Mouse (Mus musculus) forebrain, postnatal 0 days (tissue): Measurements from ENCODE around the gene Pax7. TPM values are rescaled to one million over a fixed set of nuclear protein-coding genes. Genes with fewer than 3 reads are reported as not detected.

Source experiments
- ATAC-seq: fragments of 200-750 bp; cut with Nextera tagmentation; 2 replicates; pipeline ENCODE4 v1.8.0; 2017; ENCODE audit warnings: mild to moderate bottlenecking, moderate library complexity
- DNase-seq: peaks from one replicate; pipeline ENCODE4 v3.0.0-alpha.2; 2015
- H3K27ac ChIP-seq: fragments of 300-500 bp; sonication (generic); 2 replicates; pipeline ENCODE4 v1.5.1; 2014; ENCODE audit warnings: low read depth, mild to moderate bottlenecking, antibody characterized with exemption, low read length, moderate library complexity, mixed read lengths
- H3K27me3 ChIP-seq: fragments of 300-500 bp; sonication (generic); 2 replicates; pipeline ENCODE4 v1.6.1; 2014; ENCODE audit warnings: mild to moderate bottlenecking, low read length, mixed read lengths; ENCODE audit not compliant: insufficient read depth
- H3K36me3 ChIP-seq: fragments of 300-500 bp; sonication (generic); 2 replicates; pipeline ENCODE4 v1.6.1; 2014; ENCODE audit warnings: mild to moderate bottlenecking, moderate library complexity; ENCODE audit not compliant: insufficient read depth
- H3K4me1 ChIP-seq: fragments of 300-500 bp; sonication (generic); 2 replicates; pipeline ENCODE4 v1.6.1; 2014; ENCODE audit warnings: antibody characterized with exemption; ENCODE audit not compliant: insufficient read depth
- H3K4me2 ChIP-seq: fragments of 300-500 bp; sonication (generic); 2 replicates; pipeline ENCODE4 v1.6.1; 2014; ENCODE audit warnings: low read depth, mild to moderate bottlenecking, moderate library complexity
- H3K4me3 ChIP-seq: fragments of 300-500 bp; sonication (generic); 2 replicates; pipeline ENCODE4 v1.5.1; 2014; ENCODE audit warnings: low read depth, low read length, mixed read lengths
- H3K9ac ChIP-seq: fragments of 300-500 bp; sonication (generic); 2 replicates; pipeline ENCODE4 v1.6.1; 2014; ENCODE audit warnings: mild to moderate bottlenecking
- H3K9me3 ChIP-seq: fragments of 300-500 bp; sonication (generic); 2 replicates; pipeline ENCODE4 v1.6.1; 2016; ENCODE audit warnings: low read length
- CTCF ChIP-seq: sonication (generic); IDR thresholded peaks from 2 replicates; pipeline ENCODE4 v1.5.1; 2016; ENCODE audit warnings: antibody characterized with exemption, control low read depth, low read depth
- WGBS: fragments of 180-500 bp; shearing (Covaris S2); extraction: QIAGEN DNeasy Blood & Tissue Kit; methylation state at CpG from one replicate; pipeline ENCODE4 v1.1.7; 2014; 5-methylcytosine and 5-hydroxymethylcytosine counted together
- polyA plus RNA-seq: library from polyadenylated mRNA; unstranded; fragments of >200 nt; fragmentation: Nextera tagmentation; extraction: Ambion mirVana; gene quantifications from 2 replicates; pipeline ENCODE4 v1.2.1, GENCODE M21; 2015
- total RNA-seq: library from RNA; depleted of rRNA; stranded (reverse); fragments of >200 nt; gene quantifications from 2 replicates; pipeline ENCODE4 v1.2.3, GENCODE M21; 2014; rRNA removed

Pax7 gene
- 0.05 and 0.31 TPM in 2 replicates for total RNA-seq
- polyA plus RNA-seq, result not detected in 2 replicates

DNA sequence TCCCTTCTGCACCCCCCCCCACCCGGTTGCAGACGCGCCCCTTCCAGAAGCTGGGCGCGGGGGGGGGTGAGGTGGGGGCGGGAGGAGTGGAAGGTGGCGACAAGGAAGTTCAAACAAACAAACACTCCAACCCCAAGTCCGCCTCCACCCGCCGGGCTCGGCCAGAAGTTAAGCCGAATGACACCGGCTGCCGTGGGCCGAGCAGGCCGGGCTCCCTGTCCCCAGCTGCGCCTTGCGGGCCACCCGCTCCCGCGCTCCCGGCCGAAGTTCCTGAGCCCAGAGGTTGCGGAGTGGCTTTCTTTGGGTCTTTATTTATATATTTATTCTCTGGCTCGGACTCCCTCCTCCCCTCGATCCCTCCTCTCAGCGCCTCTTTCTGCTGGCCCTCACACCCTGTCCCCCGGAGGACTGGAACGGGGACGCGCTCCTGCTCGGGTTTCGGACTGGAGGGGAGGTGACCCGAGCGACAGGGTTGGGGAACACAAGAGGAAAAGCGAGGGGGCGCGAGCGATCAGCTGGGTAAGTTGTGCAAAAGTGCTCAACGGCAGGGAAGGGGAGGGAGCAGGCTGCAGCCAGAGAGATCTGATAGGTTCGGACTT, at the start of gene Pax7:
TSS of gene Pax7 (minus strand) at position 493 of the 599 bp plus-strand sequence.
- H3K9me3 ChIP-seq, result no peaks in the 10 kb centered on the region
- DNase-seq (no peak), ATAC-seq (no peak)
- no peaks in the 10 kb centered on the region for H3K36me3 ChIP-seq
- no peak within 1 kb of the TSS for H3K4me3 ChIP-seq
- no peak within 1 kb of the TSS for H3K4me2 ChIP-seq
- WGBS, result 0% methylated on average over 39 of the region's 41 CpGs
- H3K9ac ChIP-seq, result no peak within 1 kb of the TSS
- no peak within 1 kb of the TSS for H3K27ac ChIP-seq
- TF ChIP-seq CTCF, result no peak
- no peaks in the 10 kb centered on the region for H3K4me1 ChIP-seq
- H3K27me3 ChIP-seq, result peaks cover 89% of the 10 kb centered on the region

- Histone ChIP-seq H3K4me1 (no peaks in the 10 kb centered on the region), H3K27ac (no peak overlapping the region), H3K4me3 (no peak overlapping the region), H3K4me2 (no peak overlapping the region), H3K9me3 (no peaks in the 10 kb centered on the region), H3K36me3 (no peaks in the 10 kb centered on the region), H3K27me3 (no peaks in the 10 kb centered on the region), H3K9ac (no peak overlapping the region)
- TF ChIP-seq CTCF, result no peak
- DNase-seq, result no peak
- ATAC-seq, result no peak
Observed at GRCm38 (mm10) chr4:139881796-139882195, 48.5 kb upstream of the Pax7 start.

DNA sequence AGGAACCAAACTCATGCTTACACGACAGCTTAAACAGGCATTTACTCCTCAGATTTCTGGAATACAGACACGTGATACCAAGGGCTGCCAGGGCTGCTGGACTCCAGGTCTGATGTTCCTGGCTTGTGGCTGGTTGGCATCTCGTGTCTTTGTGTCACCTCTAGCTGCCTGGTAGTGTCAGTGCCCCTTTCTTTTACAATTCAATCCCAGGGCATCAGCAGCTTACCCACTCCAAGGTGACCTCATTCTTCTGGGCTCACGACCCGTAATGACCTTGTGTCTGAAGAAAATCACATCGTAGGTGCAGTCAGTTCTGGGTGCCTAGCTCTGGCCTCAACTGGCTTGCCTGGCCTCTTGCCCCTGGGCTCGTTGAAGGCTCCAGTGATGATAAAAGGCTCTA, 46.0 kb upstream of the Pax7 start:
- H3K9ac ChIP-seq, result no peak overlapping the region
- no peak for ATAC-seq
- H3K9me3 ChIP-seq, result no peaks in the 10 kb centered on the region
- WGBS, result 73% methylated on average over 7 of the region's 7 CpGs
- no peak overlapping the region for H3K27ac ChIP-seq
- no peak for TF ChIP-seq CTCF
- H3K4me1 ChIP-seq, result no peaks in the 10 kb centered on the region
- H3K27me3 ChIP-seq, result no peaks in the 10 kb centered on the region
- DNase-seq, result no peak
- no peak overlapping the region for H3K4me3 ChIP-seq
- H3K4me2 ChIP-seq, result no peak overlapping the region
- no peaks in the 10 kb centered on the region for H3K36me3 ChIP-seq

GRCm38 (mm10) chr4:139878443-139878842, 45.1 kb upstream of the Pax7 start:
- Histone ChIP-seq H3K27ac (no peak overlapping the region), H3K9me3 (no peaks in the 10 kb centered on the region), H3K4me1 (no peaks in the 10 kb centered on the region), H3K27me3 (no peaks in the 10 kb centered on the region), H3K4me3 (no peak overlapping the region), H3K36me3 (no peaks in the 10 kb centered on the region), H3K9ac (no peak overlapping the region), H3K4me2 (no peak overlapping the region)
- ATAC-seq (peak; percentile 54; the same call in 1 of the 2 replicates), DNase-seq (peak; percentile 68)
- TF ChIP-seq CTCF, result peak; percentile 81
- WGBS, result 64% methylated on average over 4 of the region's 4 CpGs

DNA sequence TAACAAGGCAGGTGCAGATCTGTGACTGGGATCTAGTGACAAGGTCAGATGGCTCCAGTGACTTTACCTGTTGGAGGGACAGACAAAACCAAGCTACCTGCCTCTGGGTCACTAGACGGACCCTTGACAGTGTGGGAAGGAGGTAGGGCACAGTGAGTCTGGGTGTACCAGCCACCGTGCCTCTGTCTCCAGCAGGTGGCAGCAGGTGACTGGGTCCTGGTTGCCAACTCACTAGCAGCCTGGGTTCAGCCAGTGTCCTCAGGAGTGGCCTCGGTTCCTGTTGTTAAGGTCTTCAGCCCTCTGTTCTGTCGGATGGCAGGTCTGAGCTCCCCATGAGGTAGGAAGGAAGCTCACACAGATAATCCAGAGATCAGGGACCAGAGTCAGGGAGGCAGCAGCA, 43.9 kb upstream of the Pax7 start:
- H3K27me3 ChIP-seq, result no peaks in the 10 kb centered on the region
- peak; percentile 98 for TF ChIP-seq CTCF
- H3K36me3 ChIP-seq, result no peaks in the 10 kb centered on the region
- peak; percentile 79 for ATAC-seq
- no peaks in the 10 kb centered on the region for H3K9me3 ChIP-seq
- WGBS, result 3% methylated on average over 4 of the region's 4 CpGs
- DNase-seq, result peak; percentile 85
- no peak overlapping the region for H3K4me3 ChIP-seq
- H3K9ac ChIP-seq, result no peak overlapping the region
- H3K4me2 ChIP-seq, result no peak overlapping the region
- H3K4me1 ChIP-seq, result no peaks in the 10 kb centered on the region
- no peak overlapping the region for H3K27ac ChIP-seq

DNA sequence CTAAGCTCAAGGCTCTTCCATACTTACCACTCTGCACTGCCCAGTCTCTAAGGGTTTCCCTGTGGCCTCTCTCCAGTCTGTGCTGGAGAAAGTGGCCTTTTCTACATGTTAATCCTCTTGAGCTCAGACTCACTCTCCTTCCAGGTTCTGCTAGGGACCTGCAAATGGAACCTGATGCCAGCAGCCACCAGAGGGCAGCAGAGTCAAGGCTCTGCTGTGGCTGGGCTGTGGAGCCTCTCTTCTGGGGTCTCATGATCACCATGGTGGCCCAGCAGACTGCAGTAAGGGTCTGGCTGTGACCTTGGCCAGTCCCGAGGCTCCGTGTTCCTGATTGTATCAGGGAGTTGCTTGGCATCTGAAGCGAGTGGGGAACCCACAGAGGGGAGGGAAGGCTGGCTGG, 39.3 kb upstream of the Pax7 start:
- H3K36me3 ChIP-seq, result no peaks in the 10 kb centered on the region
- TF ChIP-seq CTCF, result peak; percentile 99
- ATAC-seq (peak; percentile 82), DNase-seq (peak; percentile 90)
- no peak overlapping the region for H3K4me2 ChIP-seq
- no peaks in the 10 kb centered on the region for H3K27me3 ChIP-seq
- no peak overlapping the region for H3K27ac ChIP-seq
- H3K9me3 ChIP-seq, result no peaks in the 10 kb centered on the region
- no peak overlapping the region for H3K4me3 ChIP-seq
- 7% methylated on average over 3 of the region's 3 CpGs for WGBS
- H3K9ac ChIP-seq, result no peak overlapping the region
- H3K4me1 ChIP-seq, result no peaks in the 10 kb centered on the region

GRCm38 (mm10) chr4:139871699-139872098, 38.4 kb upstream of the Pax7 start:
- Histone ChIP-seq H3K27ac (no peak overlapping the region), H3K4me3 (no peak overlapping the region), H3K27me3 (no peaks in the 10 kb centered on the region), H3K9me3 (no peaks in the 10 kb centered on the region), H3K9ac (no peak overlapping the region), H3K4me2 (no peak overlapping the region), H3K36me3 (no peaks in the 10 kb centered on the region), H3K4me1 (no peaks in the 10 kb centered on the region)
- WGBS, result 22% methylated on average over 12 of the region's 12 CpGs
- DNase-seq (no peak), ATAC-seq (no peak)
- TF ChIP-seq CTCF, result no peak

GRCm38 (mm10) chr4:139863218-139863617, 29.9 kb upstream of the Pax7 start:
- H3K36me3 ChIP-seq, result no peaks in the 10 kb centered on the region
- H3K9ac ChIP-seq, result no peak overlapping the region
- H3K27me3 ChIP-seq, result no peaks in the 10 kb centered on the region
- no peak overlapping the region for H3K27ac ChIP-seq
- no peak for TF ChIP-seq CTCF
- no peaks in the 10 kb centered on the region for H3K4me1 ChIP-seq
- WGBS, result 57% methylated on average over 1 of the region's 1 CpGs
- ATAC-seq, result no peak
- no peak overlapping the region for H3K4me3 ChIP-seq
- H3K4me2 ChIP-seq, result no peak overlapping the region
- DNase-seq, result no peak
- no peaks in the 10 kb centered on the region for H3K9me3 ChIP-seq
